Comparison of ENCODE assay signal across 14 mouse cellular contexts in genomic region chr10:111958046-111958421, GRCm38 (mm10). TPM values are rescaled to one million over a fixed set of nuclear protein-coding genes. Genes with fewer than 3 reads are reported as not detected.
DNase-seq lines count a peak whose midpoint lies in the region; ATAC-seq and TF ChIP-seq lines count a peak whose summit lies in the region.
"Had no signal": no experiment of that assay in that cellular context is flagged by ENCODE, and none has a peak within 500 bp of the region (broad histone marks: within the 10 kb centered on the region; RNA-seq: fewer than 3 reads in every experiment).

No protein-coding gene starts in this region.

- no peak overlapping the region for H3K4me3 ChIP-seq in hindbrain, embryonic 12.5 days
- H3K4me3 ChIP-seq in hindbrain, embryonic 14.5 days (replicated peaks; ENCODE audit: low read length), result no peak overlapping the region
- no peak overlapping the region for H3K4me3 ChIP-seq in midbrain, embryonic 11.5 days (ENCODE audit: low read depth, low read length)
- no peak overlapping the region for H3K4me3 ChIP-seq in midbrain, embryonic 10.5 days
- no peak overlapping the region for H3K4me3 ChIP-seq in neural tube, embryonic 13.5 days
- H3K4me3 ChIP-seq: embryonic facial prominence, embryonic 12.5 days; heart, embryonic 10.5 days; midbrain, embryonic 12.5 days had no signal

- no peaks in the 10 kb centered on the region for H3K4me1 ChIP-seq in hindbrain, embryonic 12.5 days
- no peaks in the 10 kb centered on the region for H3K4me1 ChIP-seq in hindbrain, embryonic 14.5 days (replicated peaks; ENCODE audit: control insufficient read depth, insufficient read depth, low read length)
- H3K4me1 ChIP-seq in midbrain, embryonic 11.5 days (ENCODE audit: control insufficient read depth, insufficient read depth, low read length), result no peaks in the 10 kb centered on the region
- H3K4me1 ChIP-seq in midbrain, embryonic 10.5 days, result peaks cover 7% of the 10 kb centered on the region
- no peaks in the 10 kb centered on the region for H3K4me1 ChIP-seq in neural tube, embryonic 13.5 days (replicated peaks)
- H3K4me1 ChIP-seq: midbrain, embryonic 12.5 days had no signal

- H3K27ac ChIP-seq in hindbrain, embryonic 12.5 days, result no peak overlapping the region
- H3K27ac ChIP-seq in hindbrain, embryonic 14.5 days, result no peak overlapping the region
- H3K27ac ChIP-seq in midbrain, embryonic 11.5 days (ENCODE audit: low read depth, low read length), result no peak overlapping the region
- H3K27ac ChIP-seq in midbrain, embryonic 10.5 days (replicated peaks), result no peak overlapping the region
- H3K27ac ChIP-seq in neural tube, embryonic 13.5 days (replicated peaks), result no peak overlapping the region
- H3K27ac ChIP-seq: embryonic facial prominence, embryonic 12.5 days; midbrain, embryonic 12.5 days had no signal

- 49% methylated on average over 4 of the region's 4 CpGs for WGBS in hindbrain, embryonic 12.5 days
- WGBS in hindbrain, embryonic 14.5 days, result 43% methylated on average over 4 of the region's 4 CpGs
- WGBS in midbrain, embryonic 11.5 days, result 40% methylated on average over 4 of the region's 4 CpGs
- 42% methylated on average over 4 of the region's 4 CpGs for WGBS in midbrain, embryonic 10.5 days
- WGBS in neural tube, embryonic 13.5 days, result 44% methylated on average over 4 of the region's 4 CpGs

- TF ChIP-seq CTCF in Patski (IDR thresholded peaks at IDR 0.05), result peak; percentile 14

- H3K9me3 ChIP-seq in hindbrain, embryonic 12.5 days (replicated peaks), result no peaks in the 10 kb centered on the region
- no peaks in the 10 kb centered on the region for H3K9me3 ChIP-seq in hindbrain, embryonic 14.5 days (ENCODE audit: control insufficient read depth, low read length)
- H3K9me3 ChIP-seq in midbrain, embryonic 11.5 days (ENCODE audit: control insufficient read depth, low read length), result no peaks in the 10 kb centered on the region
- H3K9me3 ChIP-seq in midbrain, embryonic 10.5 days (replicated peaks), result no peaks in the 10 kb centered on the region
- no peaks in the 10 kb centered on the region for H3K9me3 ChIP-seq in neural tube, embryonic 13.5 days
- H3K9me3 ChIP-seq: embryonic facial prominence, embryonic 12.5 days; heart, embryonic 10.5 days; midbrain, embryonic 12.5 days had no signal

- no peak overlapping the region for H3K9ac ChIP-seq in hindbrain, embryonic 12.5 days
- no peak overlapping the region for H3K9ac ChIP-seq in hindbrain, embryonic 14.5 days
- no peak overlapping the region for H3K9ac ChIP-seq in midbrain, embryonic 11.5 days (ENCODE audit: low read length)
- H3K9ac ChIP-seq in neural tube, embryonic 13.5 days, result no peak overlapping the region
- H3K9ac ChIP-seq: embryonic facial prominence, embryonic 12.5 days; lung, embryonic 14.5 days; midbrain, embryonic 12.5 days had no signal

- no peak for DNase-seq in hindbrain, embryonic 14.5 days (ENCODE audit: low spot score)
- DNase-seq in midbrain, embryonic 11.5 days (ENCODE audit: low spot score, missing footprints), result peak; percentile 73
- no peak for DNase-seq in midbrain, embryonic 10.5 days (ENCODE audit: low spot score)
- no peak for DNase-seq in Patski (ENCODE audit: low read depth, low spot score)
- DNase-seq in urinary bladder, postnatal 36 days (ENCODE audit: low spot score in 2 of 2), result no peak
- no peak for DNase-seq in urinary bladder, postnatal 14 days (ENCODE audit: low spot score)
- DNase-seq: gastrocnemius, postnatal 36 days had no signal

- no peak overlapping the region for H3K4me2 ChIP-seq in hindbrain, embryonic 12.5 days (replicated peaks)
- no peak overlapping the region for H3K4me2 ChIP-seq in hindbrain, embryonic 14.5 days (replicated peaks)
- H3K4me2 ChIP-seq in midbrain, embryonic 11.5 days, result no peak overlapping the region
- H3K4me2 ChIP-seq in neural tube, embryonic 13.5 days, result no peak overlapping the region
- H3K4me2 ChIP-seq: embryonic facial prominence, embryonic 12.5 days; liver, embryonic 11.5 days; lung, embryonic 14.5 days; midbrain, embryonic 12.5 days had no signal

- no peaks in the 10 kb centered on the region for H3K36me3 ChIP-seq in hindbrain, embryonic 12.5 days
- no peaks in the 10 kb centered on the region for H3K36me3 ChIP-seq in hindbrain, embryonic 14.5 days (replicated peaks; ENCODE audit: control insufficient read depth, insufficient read depth)
- no peaks in the 10 kb centered on the region for H3K36me3 ChIP-seq in midbrain, embryonic 11.5 days (ENCODE audit: control insufficient read depth, insufficient read depth, low read length)
- no peaks in the 10 kb centered on the region for H3K36me3 ChIP-seq in midbrain, embryonic 10.5 days
- no peaks in the 10 kb centered on the region for H3K36me3 ChIP-seq in neural tube, embryonic 13.5 days
- H3K36me3 ChIP-seq: embryonic facial prominence, embryonic 12.5 days; heart, embryonic 10.5 days; midbrain, embryonic 12.5 days had no signal

- ATAC-seq in hindbrain, embryonic 12.5 days (ENCODE audit: low FRiP score), result 0 out of 2 replicates have a peak, but pooled peaks have one; percentile 30
- ATAC-seq in hindbrain, embryonic 14.5 days (ENCODE audit: low FRiP score), result no peak
- ATAC-seq in midbrain, embryonic 11.5 days (ENCODE audit: low FRiP score), result peak; percentile 64
- no peak for ATAC-seq in Patski
- peak; percentile 51; the same call in 1 of the 2 replicates for ATAC-seq in neural tube, embryonic 13.5 days (ENCODE audit: low read depth)

- CTCF ChIA-PET in Patski (lab: Charles Lee), result interaction anchor here (1.0 to 5.0 kb wide), 7 partner anchors 9 to 458 kb away, joined by 3 to 27 read pairs (median 4); no protein-coding TSS in a partner anchor

- POLR2A ChIA-PET in Patski (lab: Charles Lee), result no interaction called here

- H3K27me3 ChIP-seq in hindbrain, embryonic 12.5 days, result no peaks in the 10 kb centered on the region
- no peaks in the 10 kb centered on the region for H3K27me3 ChIP-seq in hindbrain, embryonic 14.5 days (ENCODE audit: control insufficient read depth, insufficient read depth, low read length)
- H3K27me3 ChIP-seq in midbrain, embryonic 11.5 days (ENCODE audit: control insufficient read depth, insufficient read depth, low read length), result no peaks in the 10 kb centered on the region
- H3K27me3 ChIP-seq in midbrain, embryonic 10.5 days (ENCODE audit: low read depth, poor library complexity, severe bottlenecking), result peaks cover 8% of the 10 kb centered on the region; the same call in 1 of the 2 replicates
- no peaks in the 10 kb centered on the region for H3K27me3 ChIP-seq in Patski
- no peaks in the 10 kb centered on the region for H3K27me3 ChIP-seq in neural tube, embryonic 13.5 days
- H3K27me3 ChIP-seq: embryonic facial prominence, embryonic 12.5 days had no signal

- in situ Hi-C loops in Patski (cut with MboI; ENCODE audit: low pct_unique_long_range_greater_than_20kb), result no loop called here

RNA-seq across cellular contexts. Expression of gene Krr1, which starts 14.4 kb away (rescaled TPM):
- polyA plus RNA-seq in hindbrain, embryonic 12.5 days (2016; fragmentation: Nextera tagmentation; extraction: Ambion mirVana), result 49.6 and 54.1 TPM in 2 replicates
- polyA plus RNA-seq in hindbrain, embryonic 14.5 days (2014; fragmentation: Nextera tagmentation; extraction: Ambion mirVana), result 39.3 and 47.6 TPM in 2 replicates
- polyA plus RNA-seq in midbrain, embryonic 11.5 days (2014; fragmentation: Nextera tagmentation; extraction: Ambion mirVana), result 69.0 and 82.0 TPM in 2 replicates
- 58.8 and 59.9 TPM in 2 replicates for polyA plus RNA-seq in midbrain, embryonic 10.5 days (2016; fragmentation: Nextera tagmentation; extraction: Ambion mirVana)
- polyA plus RNA-seq in Patski (2021), result 37.9 TPM
- polyA plus RNA-seq in neural tube, embryonic 13.5 days (2015; fragmentation: Nextera tagmentation; extraction: Ambion mirVana), result 43.4 and 46.6 TPM in 2 replicates

RNA-seq across cellular contexts. Expression of gene Glipr1, which starts 44.4 kb away (rescaled TPM):
- polyA plus RNA-seq in hindbrain, embryonic 12.5 days (2016; fragmentation: Nextera tagmentation; extraction: Ambion mirVana), result 0.42 and 0.88 TPM in 2 replicates
- polyA plus RNA-seq in hindbrain, embryonic 14.5 days (2014; fragmentation: Nextera tagmentation; extraction: Ambion mirVana), result 1.0 and 1.1 TPM in 2 replicates
- 0.49 and 0.57 TPM in 2 replicates for polyA plus RNA-seq in midbrain, embryonic 11.5 days (2014; fragmentation: Nextera tagmentation; extraction: Ambion mirVana)
- 0.77 and 1.2 TPM in 2 replicates for polyA plus RNA-seq in midbrain, embryonic 10.5 days (2016; fragmentation: Nextera tagmentation; extraction: Ambion mirVana)
- 81.1 TPM for polyA plus RNA-seq in Patski (2021)
- 0.68 and 1.2 TPM in 2 replicates for polyA plus RNA-seq in neural tube, embryonic 13.5 days (2015; fragmentation: Nextera tagmentation; extraction: Ambion mirVana)

Comparison
In these comparisons a context has a peak if more than half of its experiments do, and no peak if none do; other contexts are left out.
1. ATAC-seq: peak in hindbrain, embryonic 12.5 days (single experiment), midbrain, embryonic 11.5 days (single experiment) and neural tube, embryonic 13.5 days (single experiment); none in hindbrain, embryonic 14.5 days (single experiment) and Patski (single experiment).
2. RNA of gene Glipr1, which starts 44.4 kb away (polyA plus RNA-seq): 81.1 TPM in Patski (single experiment); 0.68 to 1.2 TPM in neural tube, embryonic 13.5 days, 1.0 to 1.1 TPM in hindbrain, embryonic 14.5 days, 0.42 to 0.88 TPM in hindbrain, embryonic 12.5 days, 0.77 to 1.2 TPM in midbrain, embryonic 10.5 days and 0.49 to 0.57 TPM in midbrain, embryonic 11.5 days; every median in the first group is over 10 times any median in the second.